Mouse (Mus musculus): ENCODE measurements around the gene Utf1. TPM values are rescaled to one million over a fixed set of nuclear protein-coding genes. Genes with fewer than 3 reads are reported as not detected.

Utf1 gene
- total RNA-seq, 2 experiments from 2014 or later, result not detected

Other genes with a start within 250 kb of the Utf1 start
- not detected in 2 replicates for gene Adgra1, start 109.6 kb upstream of the Utf1 start, total RNA-seq (2014; fragmentation: Nextera tagmentation)
- not detected in 2 replicates for gene Adgra1, start 109.6 kb upstream of the Utf1 start, total RNA-seq (2017)
- not detected in 2 replicates for gene Kndc1, start 49.1 kb upstream of the Utf1 start, total RNA-seq (2014; fragmentation: Nextera tagmentation)
- gene Kndc1, start 49.1 kb upstream of the Utf1 start, total RNA-seq (2017), result not detected in 2 replicates
- 0.62 TPM in 1 of 2 replicates, not detected in the other for gene 6430531B16Rik, start 35.0 kb downstream of the Utf1 start, total RNA-seq (2014; fragmentation: Nextera tagmentation)
- 0.52 TPM in 1 of 2 replicates, not detected in the other for gene 6430531B16Rik, start 35.0 kb downstream of the Utf1 start, total RNA-seq (2017)
- gene Adam8, start 48.8 kb downstream of the Utf1 start, total RNA-seq (2014; fragmentation: Nextera tagmentation), result 0.38 TPM in 1 of 2 replicates, not detected in the other
- 0.99 and 1.3 TPM in 2 replicates for gene Adam8, start 48.8 kb downstream of the Utf1 start, total RNA-seq (2017)
- gene Zfp511, start 92.6 kb downstream of the Utf1 start, total RNA-seq (2014; fragmentation: Nextera tagmentation), result 21.3 and 21.5 TPM in 2 replicates
- 20.6 and 21.5 TPM in 2 replicates for gene Zfp511, start 92.6 kb downstream of the Utf1 start, total RNA-seq (2017)
- gene Tubgcp2, start 92.9 kb downstream of the Utf1 start, total RNA-seq (2014; fragmentation: Nextera tagmentation), result 19.2 and 34.8 TPM in 2 replicates
- gene Tubgcp2, start 92.9 kb downstream of the Utf1 start, total RNA-seq (2017), result 36.3 and 40.4 TPM in 2 replicates
- not detected in 2 replicates for gene Msx3, start 105.3 kb downstream of the Utf1 start, total RNA-seq (2014; fragmentation: Nextera tagmentation)
- gene Msx3, start 105.3 kb downstream of the Utf1 start, total RNA-seq (2017), result not detected in 2 replicates
- gene Caly, start 138.8 kb downstream of the Utf1 start, total RNA-seq (2014; fragmentation: Nextera tagmentation), result 0.67 TPM in 1 of 2 replicates, not detected in the other
- not detected in 2 replicates for gene Caly, start 138.8 kb downstream of the Utf1 start, total RNA-seq (2017)
- not detected in 2 replicates for gene Prap1, start 149.6 kb downstream of the Utf1 start, total RNA-seq (2014; fragmentation: Nextera tagmentation)
- gene Prap1, start 149.6 kb downstream of the Utf1 start, total RNA-seq (2017), result not detected in 2 replicates
- gene Fuom, start 158.7 kb downstream of the Utf1 start, total RNA-seq (2014; fragmentation: Nextera tagmentation), result 4.3 and 13.6 TPM in 2 replicates
- 2.5 and 12.9 TPM in 2 replicates for gene Fuom, start 158.7 kb downstream of the Utf1 start, total RNA-seq (2017)
- gene Paox, start 172.0 kb downstream of the Utf1 start, total RNA-seq (2014; fragmentation: Nextera tagmentation), result 37.9 and 44.7 TPM in 2 replicates
- 26.6 and 38.5 TPM in 2 replicates for gene Paox, start 172.0 kb downstream of the Utf1 start, total RNA-seq (2017)
- gene Echs1, start 172.7 kb downstream of the Utf1 start, total RNA-seq (2014; fragmentation: Nextera tagmentation), result 97.4 and 109 TPM in 2 replicates
- 107 and 150 TPM in 2 replicates for gene Echs1, start 172.7 kb downstream of the Utf1 start, total RNA-seq (2017)
- 11.4 and 21.0 TPM in 2 replicates for gene Mtg1, start 193.8 kb downstream of the Utf1 start, total RNA-seq (2014; fragmentation: Nextera tagmentation)
- 9.5 and 14.4 TPM in 2 replicates for gene Mtg1, start 193.8 kb downstream of the Utf1 start, total RNA-seq (2017)
- not detected in 2 replicates for gene Sprn, start 211.1 kb downstream of the Utf1 start, total RNA-seq (2014; fragmentation: Nextera tagmentation)
- gene Sprn, start 211.1 kb downstream of the Utf1 start, total RNA-seq (2017), result not detected in 2 replicates
- not detected in 2 replicates for gene Olfr522, start 221.0 kb downstream of the Utf1 start, total RNA-seq (2014; fragmentation: Nextera tagmentation)
- not detected in 2 replicates for gene Olfr522, start 221.0 kb downstream of the Utf1 start, total RNA-seq (2017)
- not detected in 2 replicates for gene Olfr523, start 229.4 kb downstream of the Utf1 start, total RNA-seq (2014; fragmentation: Nextera tagmentation)
- not detected in 2 replicates for gene Olfr523, start 229.4 kb downstream of the Utf1 start, total RNA-seq (2017)

Measured in granulocyte monocyte progenitor cell, adult 5-6 weeks (primary cell).